Mouse (Mus musculus) testis, adult 2 months (tissue): ENCODE measurements around the gene Timm23.

Source experiments
- CTCF ChIP-seq: fragments of 200-500 bp; IDR thresholded peaks from 2 replicates; pipeline ENCODE4 v1.5.1; 2012; ENCODE audit warnings: low read depth, mild to moderate bottlenecking, inconsistent platforms, low read length, moderate library complexity; ENCODE audit not compliant: control insufficient read depth, insufficient read depth, insufficient replicate concordance
- POLR2A ChIP-seq: fragments of 200-500 bp; IDR thresholded peaks from 2 replicates; pipeline ENCODE4 v1.6.1; 2012; ENCODE audit warnings: low read depth, mild to moderate bottlenecking, inconsistent platforms, low read length, moderate library complexity; ENCODE audit not compliant: control insufficient read depth

DNA sequence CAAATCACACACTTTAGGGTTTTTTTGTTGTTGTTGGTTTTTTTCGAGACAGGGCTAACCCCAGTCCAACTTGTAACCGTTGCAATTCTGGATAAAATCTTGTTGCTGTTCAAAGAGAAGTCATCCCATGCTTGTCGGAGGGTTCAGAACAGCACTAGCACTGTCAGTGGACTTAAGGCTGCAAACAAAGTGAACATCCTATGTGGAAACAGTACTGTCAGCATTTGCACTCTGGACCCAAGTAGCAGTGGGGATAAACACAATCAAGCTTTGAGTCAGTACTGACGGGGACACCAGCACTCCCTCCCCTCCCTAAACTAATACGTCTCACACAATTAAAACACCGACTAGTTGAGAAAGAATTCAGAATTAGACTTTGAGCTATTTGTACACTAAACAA lies 20.8 kb downstream of the Timm23 start:
- TF ChIP-seq CTCF, result no peak
- no peak for TF ChIP-seq POLR2A
